Mouse (Mus musculus) left cerebral cortex, adult 2 months (tissue): Measurements from ENCODE around the gene Trpm2. TPM values are rescaled to one million over a fixed set of nuclear protein-coding genes. Genes with fewer than 3 reads are reported as not detected.
"Not testable (repeated sequence)": the region's sequence is repeated elsewhere in the genome, so short reads cannot be mapped to it uniquely, and the experiment has no call there.

ENCODE experiments used
- DNase-seq, 2 experiments: peaks; one replicate each; pipeline ENCODE4 v3.0.0; 2021 to 2022; ENCODE audit warnings: low spot score in 2 of 2, mixed read lengths in 1 of 2; ENCODE audit errors: extremely low spot score in 1 of 2
- H3K27ac ChIP-seq: fragments of 200-600 bp; 2 replicates; pipeline ENCODE4 v1.8.1; 2022
- H3K4me3 ChIP-seq: fragments of 200-600 bp; 2 replicates; pipeline ENCODE4 v1.8.1; 2022
- CTCF ChIP-seq: fragments of 200-600 bp; IDR thresholded peaks from 2 replicates; pipeline ENCODE4 v1.8.1; 2022; ENCODE audit warnings: antibody characterized with exemption, mild to moderate bottlenecking, moderate library complexity
- intact Hi-C: fragments of 180-260 bp; cut with DNase I; formaldehyde crosslinking; loops from one replicate; pipeline ENCODE4 v1.15.1; 2025
- total RNA-seq, 2 experiments: library from RNA; stranded (reverse); gene quantifications; 2 replicates each; pipeline ENCODE4 v1.2.3; 2021

Trpm2 gene
- total RNA-seq, 2 experiments from 2014 or later, result 44.7 to 50.3 TPM

GRCm38 (mm10) chr10:77976458-77977150 lies 6.2 kb upstream of the Trpm2 start:
- no peak for DNase-seq
- intact Hi-C loops, result loop anchor here (10.0 kb wide), 1 partner anchor 352 kb away; the partner anchor contains the start of gene Ube2g2
- no peak for TF ChIP-seq CTCF
- no peak overlapping the region for H3K4me3 ChIP-seq
- no peak overlapping the region for H3K27ac ChIP-seq

DNA sequence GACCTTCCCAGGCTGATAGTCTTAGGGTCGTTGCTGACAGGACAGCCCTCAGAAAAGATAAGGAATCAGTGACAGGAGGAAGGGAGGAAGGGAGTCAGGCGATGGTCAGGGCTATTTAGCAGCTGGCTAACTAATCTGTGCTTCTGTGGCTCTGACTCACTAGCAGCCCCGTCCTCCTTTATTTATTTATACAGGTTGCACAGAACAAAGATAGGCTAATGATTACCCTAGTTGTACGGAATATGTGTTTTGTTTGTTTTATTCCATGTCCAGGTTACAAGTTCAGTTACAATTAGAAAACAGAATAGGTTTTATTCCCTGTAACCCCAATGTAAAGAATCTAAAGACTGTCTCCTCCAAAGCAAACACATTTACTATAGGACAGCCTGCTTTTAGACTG lies 5.3 kb upstream of the Trpm2 start:
- no peak for DNase-seq
- intact Hi-C loops, result loop anchor here (10.0 kb wide), 1 partner anchor 351 kb away; the partner anchor contains the start of gene Ube2g2
- Histone ChIP-seq H3K4me3 (no peak overlapping the region), H3K27ac (no peak overlapping the region)
- TF ChIP-seq CTCF, result no peak

DNA sequence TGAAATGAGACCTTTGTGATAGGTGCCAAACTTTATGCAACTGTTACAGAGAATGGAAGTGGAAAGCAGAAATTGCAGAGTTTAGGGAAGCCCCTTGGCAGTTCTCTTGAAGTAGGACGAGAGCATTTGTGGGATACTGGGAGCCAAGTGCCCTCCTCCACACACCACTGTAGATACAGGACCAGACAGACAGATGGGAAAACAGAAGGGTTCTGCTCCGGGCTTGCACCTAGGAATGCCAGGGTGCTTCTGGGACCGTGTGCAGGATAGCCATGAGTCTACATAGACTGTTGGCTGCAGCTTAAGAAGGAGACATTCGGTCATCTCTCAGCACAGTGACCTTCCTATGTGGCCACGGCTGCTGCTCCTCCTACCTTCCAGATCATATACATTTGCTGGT lies 4.4 kb upstream of the Trpm2 start:
- intact Hi-C loops, result loop anchor here (10.0 kb wide), 1 partner anchor 350 kb away; the partner anchor contains the start of gene Ube2g2
- no peak for TF ChIP-seq CTCF
- DNase-seq, result no peak
- Histone ChIP-seq H3K4me3 (no peak overlapping the region), H3K27ac (no peak overlapping the region)

DNA sequence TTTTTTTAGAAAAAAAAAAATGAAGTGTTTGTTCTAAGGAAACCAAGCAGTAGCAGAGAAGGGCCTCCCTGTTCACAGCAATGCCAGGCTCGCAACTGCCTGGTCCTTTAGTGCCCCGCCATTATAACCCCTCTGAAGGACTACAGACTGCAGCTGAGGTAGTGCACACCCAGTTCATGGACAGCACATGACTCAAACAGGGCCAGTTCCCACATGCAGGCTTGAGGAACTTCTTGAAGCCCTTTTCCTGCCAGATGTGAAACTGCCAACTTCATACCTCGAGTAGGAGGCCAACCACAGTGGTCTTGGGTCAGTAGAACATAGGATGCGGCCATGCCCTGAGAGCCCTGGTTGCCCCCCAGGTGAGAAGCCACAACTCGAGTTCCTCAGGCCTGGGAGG lies 4.0 kb upstream of the Trpm2 start:
- Histone ChIP-seq H3K27ac (no peak overlapping the region), H3K4me3 (no peak overlapping the region)
- no peak for TF ChIP-seq CTCF
- intact Hi-C loops, result loop anchor here (10.0 kb wide), 1 partner anchor 350 kb away; the partner anchor contains the start of gene Ube2g2
- no peak for DNase-seq

DNA sequence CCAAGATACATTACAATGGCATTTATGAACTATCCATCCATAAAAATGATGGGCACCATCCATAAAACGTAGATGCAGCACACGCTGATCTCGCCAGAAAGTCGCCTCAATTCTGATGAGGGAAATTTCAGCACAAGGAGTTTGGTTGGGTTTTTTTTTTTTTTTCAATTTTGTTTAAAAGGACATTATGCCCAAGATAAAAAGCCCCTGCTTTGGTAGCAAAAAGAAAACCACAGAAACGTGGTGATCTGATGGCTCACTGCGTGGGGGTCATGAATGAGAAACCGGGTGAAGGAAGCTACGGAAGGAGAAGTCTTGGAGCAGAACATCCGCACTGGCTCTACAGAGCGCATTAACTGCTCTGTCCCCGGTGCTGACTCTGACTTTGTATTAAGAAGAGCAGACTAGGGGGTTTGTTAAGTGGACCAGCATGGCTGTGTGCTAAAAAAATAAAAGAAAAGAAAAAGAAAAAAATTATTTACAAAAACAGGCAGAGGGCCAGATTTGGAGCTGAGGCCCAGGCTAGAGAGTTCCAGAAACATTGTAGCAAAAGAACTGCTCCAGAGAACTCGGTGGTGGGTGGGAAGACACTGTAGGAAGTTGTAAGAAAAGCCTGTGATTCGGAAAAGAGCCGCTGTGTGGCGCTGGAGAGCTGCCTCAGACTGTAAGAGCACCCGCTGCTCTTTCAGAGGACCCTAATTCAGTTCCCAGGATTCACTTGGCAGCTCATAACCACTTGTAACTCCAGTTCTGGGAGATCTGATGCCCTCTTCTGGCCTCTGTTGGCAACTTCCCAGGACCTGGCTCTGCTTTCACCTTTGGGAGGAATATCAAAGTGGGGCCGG lies 1.6 kb upstream of the Trpm2 start:
- peak in 1 of 2 experiments; percentile 44 for DNase-seq
- intact Hi-C loops, result loop anchor here (10.0 kb wide), 1 partner anchor 347 kb away; the partner anchor contains the start of gene Ube2g2

DNA sequence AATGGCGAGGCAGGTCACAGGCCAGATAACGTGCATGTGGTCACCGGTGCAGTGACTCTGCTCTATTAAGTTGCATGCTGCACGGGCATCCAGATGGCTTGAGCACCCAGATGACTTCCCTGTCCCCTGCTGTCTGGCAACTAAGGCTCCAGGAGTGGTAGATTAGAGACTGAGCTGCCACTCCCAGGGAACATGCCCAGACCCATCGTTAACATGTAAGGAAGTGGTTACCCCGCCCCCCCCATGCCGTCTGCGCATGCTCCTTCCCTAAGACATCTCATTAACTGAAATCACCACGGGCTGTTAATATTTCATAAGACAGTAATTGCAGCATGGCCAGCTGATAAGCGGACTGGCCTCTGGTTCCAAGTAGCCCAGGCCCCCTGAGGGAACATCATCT lies 828 bp upstream of the Trpm2 start:
- DNase-seq, result no peak
- intact Hi-C loops, result loop anchor here (10.0 kb wide), 1 partner anchor 346 kb away; the partner anchor contains the start of gene Ube2g2
- TF ChIP-seq CTCF, result no peak
- Histone ChIP-seq H3K4me3 (no peak overlapping the region), H3K27ac (no peak overlapping the region)

More for the DNA sequence above, 1.6 kb upstream of the Trpm2 start:
- Histone ChIP-seq H3K4me3 (no peak overlapping the region), H3K27ac (no peak overlapping the region)
- TF ChIP-seq CTCF, result peak; percentile 52

DNA sequence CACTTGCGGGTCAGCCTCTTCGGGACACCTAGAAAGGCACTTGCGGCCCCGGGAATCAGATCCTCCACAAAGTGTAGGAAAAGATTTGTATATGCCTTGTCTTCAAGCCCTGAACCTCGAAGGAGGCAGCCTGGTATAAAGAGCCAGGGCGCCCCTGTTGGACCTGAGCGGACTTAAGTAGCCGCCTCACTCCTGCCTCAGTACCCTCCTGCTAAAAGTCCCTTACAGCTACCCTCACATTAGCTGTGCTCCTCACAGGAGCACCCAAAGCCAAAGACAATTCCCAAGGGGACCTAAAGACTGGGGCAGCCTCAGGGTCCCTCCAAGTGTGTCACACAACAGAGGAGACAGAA lies 414 bp downstream of the Trpm2 start:
- no peak for TF ChIP-seq CTCF
- intact Hi-C loops, result loop anchor here (10.0 kb wide), 1 partner anchor 345 kb away; the partner anchor contains the start of gene Ube2g2
- H3K4me3 ChIP-seq, result peak overlapping the region; percentile 42
- H3K27ac ChIP-seq, result peak overlapping the region; percentile 19; the same call in 1 of the 2 replicates
- no peak for DNase-seq

DNA sequence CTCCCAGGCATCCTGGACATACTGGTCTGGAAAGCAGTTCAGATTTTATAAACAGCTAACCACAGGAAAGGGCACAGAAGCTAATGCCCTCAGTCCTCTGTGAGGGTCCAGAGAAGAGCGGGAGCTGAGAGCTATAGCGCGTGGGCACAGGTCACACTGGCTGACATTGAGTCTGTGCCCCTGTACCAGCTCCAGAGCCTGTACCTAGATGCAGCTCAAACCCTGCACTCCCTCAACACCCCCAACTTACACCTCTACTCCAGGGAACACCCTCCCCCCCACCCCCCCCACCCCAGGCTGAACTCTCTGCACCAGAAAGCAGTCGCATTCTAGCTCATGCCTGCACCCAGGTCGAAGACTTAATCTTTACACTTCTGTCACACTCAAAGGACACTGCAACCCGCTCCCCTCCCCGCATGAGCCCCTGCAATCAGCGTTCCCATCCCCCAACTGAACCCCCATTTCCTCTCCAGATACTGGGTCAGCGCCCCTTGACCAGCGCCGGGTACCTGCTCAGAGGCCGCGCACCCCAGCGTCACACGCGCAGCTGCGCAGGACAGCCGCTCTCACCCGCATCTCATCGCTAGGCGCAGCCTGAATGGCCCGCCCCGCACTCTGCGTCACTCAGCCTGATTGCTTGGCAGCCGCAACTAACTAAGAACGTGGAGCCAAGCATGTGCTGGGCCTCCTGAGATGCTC lies 940 bp downstream of the Trpm2 start:
- DNase-seq, result peak; percentile 75 to 77
- H3K27ac ChIP-seq, result peak overlapping the region; percentile 19; the same call in 1 of the 2 replicates
- peak overlapping the region; percentile 42 for H3K4me3 ChIP-seq

GRCm38 (mm10) chr10:77963971-77964370 lies 6.4 kb downstream of the Trpm2 start:
- TF ChIP-seq CTCF, result no peak
- Histone ChIP-seq H3K4me3 (no peak overlapping the region), H3K27ac (no peak overlapping the region)
- DNase-seq, result no peak
- intact Hi-C loops, result no loop called here

More for the DNA sequence above, 940 bp downstream of the Trpm2 start:
- no peak for TF ChIP-seq CTCF
- intact Hi-C loops, result no loop called here

GRCm38 (mm10) chr10:77962725-77963124 lies 7.6 kb downstream of the Trpm2 start:
- intact Hi-C loops, result no loop called here
- no peak for TF ChIP-seq CTCF
- DNase-seq, result no peak
- Histone ChIP-seq H3K27ac (no peak overlapping the region), H3K4me3 (no peak overlapping the region)

- H3K4me3 ChIP-seq, H3K27ac ChIP-seq, DNase-seq, intact Hi-C loops: not testable (repeated sequence)
These were observed 19.9 kb downstream of the Trpm2 start for GRCm38 (mm10) chr10:77950468-77950867.
